Mouse (Mus musculus) liver, embryonic 13.5 days (tissue): ENCODE measurements at regions not wholly inside any gene's neighbourhood (a gene's known extent, or its start where the extent isn't known, plus 50 kb on each side); places are given as distances from the start of the nearest gene placed in this dataset.
A peak's percentile ranks its signal among the peaks of the same experiment; 100 is the strongest.
"Not testable (repeated sequence)": the region's sequence is repeated elsewhere in the genome, so short reads cannot be mapped to it uniquely, and the experiment has no call there.

Source experiments
- ATAC-seq: fragments of 200-750 bp; cut with Nextera tagmentation; 2 replicates; pipeline ENCODE4 v1.8.0; 2017; ENCODE audit warnings: low read depth, mild to moderate bottlenecking, moderate number of reproducible peaks, moderate library complexity
- DNase-seq: peaks from one replicate; pipeline ENCODE4 v3.0.0; 2022
- H3K27ac ChIP-seq: fragments of 300-500 bp; sonication (generic); 2 replicates; pipeline ENCODE4 v1.5.1; 2015; ENCODE audit warnings: moderate library complexity, mild to moderate bottlenecking, inconsistent platforms
- H3K27me3 ChIP-seq: fragments of 300-500 bp; sonication (generic); 2 replicates; pipeline ENCODE4 v1.6.1; 2015; ENCODE audit warnings: mild to moderate bottlenecking, inconsistent platforms
- H3K36me3 ChIP-seq: fragments of 300-500 bp; sonication (generic); 2 replicates; pipeline ENCODE4 v1.6.1; 2015; ENCODE audit warnings: mild to moderate bottlenecking, inconsistent platforms
- H3K4me1 ChIP-seq: fragments of 300-500 bp; sonication (generic); replicated peaks from 2 replicates; pipeline ENCODE4 v1.6.1; 2015; ENCODE audit warnings: inconsistent platforms
- H3K4me2 ChIP-seq: fragments of 300-500 bp; sonication (generic); 2 replicates; pipeline ENCODE4 v1.6.1; 2015; ENCODE audit warnings: inconsistent platforms, mild to moderate bottlenecking, moderate library complexity
- H3K4me3 ChIP-seq: fragments of 300-500 bp; sonication (generic); replicated peaks from 2 replicates; pipeline ENCODE4 v1.5.1; 2015; ENCODE audit warnings: mild to moderate bottlenecking, inconsistent platforms
- H3K9ac ChIP-seq: fragments of 300-500 bp; sonication (generic); 2 replicates; pipeline ENCODE4 v1.6.1; 2015; ENCODE audit warnings: mild to moderate bottlenecking, inconsistent platforms
- H3K9me3 ChIP-seq: fragments of 300-500 bp; sonication (generic); replicated peaks from 2 replicates; pipeline ENCODE4 v1.6.1; 2016; ENCODE audit warnings: inconsistent platforms
- WGBS: fragments of 180-500 bp; shearing (Covaris S2); methylation state at CpG from one replicate; pipeline ENCODE4 v1.1.7; 2015; ENCODE audit not compliant: insufficient replicate concordance; 5-methylcytosine and 5-hydroxymethylcytosine counted together

DNA sequence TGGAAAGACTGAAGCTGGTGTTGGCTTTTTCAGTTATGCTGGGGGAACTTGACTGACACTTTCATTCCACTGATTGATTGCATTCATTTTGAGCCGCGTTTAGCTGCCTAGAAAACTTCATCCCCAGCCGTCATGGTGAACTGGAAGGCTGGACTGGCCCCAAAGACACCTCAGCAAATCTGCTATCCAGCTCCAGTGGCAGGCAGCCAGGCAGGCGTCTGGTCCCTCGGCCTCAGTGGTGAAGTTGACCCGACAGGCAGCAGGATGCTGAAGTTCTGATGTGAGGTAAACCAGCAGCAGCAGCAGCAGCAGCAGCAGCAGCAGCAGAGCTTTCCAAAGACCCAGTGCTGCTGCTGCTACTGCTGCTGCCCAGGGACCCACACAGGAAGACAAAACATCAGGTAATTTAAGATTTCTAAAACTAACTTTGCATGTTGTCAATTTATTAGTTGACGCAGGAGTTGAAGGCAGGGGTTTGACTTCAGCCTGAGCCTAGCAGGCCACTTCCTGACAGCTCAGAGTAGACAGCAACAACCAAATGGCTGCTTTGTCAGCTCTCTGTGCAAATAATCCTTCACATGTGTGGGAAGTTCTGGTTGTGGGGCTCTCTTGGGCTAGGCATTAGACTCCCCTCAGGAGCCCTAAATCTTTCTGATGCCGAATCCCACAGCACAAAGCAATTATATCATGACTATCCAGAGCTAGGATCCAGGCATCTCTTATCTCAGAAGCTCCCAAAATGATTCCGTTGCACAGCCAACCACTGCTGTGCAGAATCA is 200.4 kb upstream of the Nhs start:
- no peaks in the 10 kb centered on the region for H3K4me1 ChIP-seq
- H3K36me3 ChIP-seq: no peaks in the 10 kb centered on the region
- no peak overlapping the region for H3K4me2 ChIP-seq
- H3K27me3 ChIP-seq: 0 out of 2 replicates have a peak, but pooled peaks cover 7% of the 10 kb centered on the region
- ATAC-seq (no peak), DNase-seq (no peak)
- H3K4me3 ChIP-seq: no peak overlapping the region
- no peak overlapping the region for H3K9ac ChIP-seq
- 49% methylated on average over 9 of the region's 9 CpGs for WGBS
- no peaks in the 10 kb centered on the region for H3K9me3 ChIP-seq
- H3K27ac ChIP-seq: no peak overlapping the region

DNA sequence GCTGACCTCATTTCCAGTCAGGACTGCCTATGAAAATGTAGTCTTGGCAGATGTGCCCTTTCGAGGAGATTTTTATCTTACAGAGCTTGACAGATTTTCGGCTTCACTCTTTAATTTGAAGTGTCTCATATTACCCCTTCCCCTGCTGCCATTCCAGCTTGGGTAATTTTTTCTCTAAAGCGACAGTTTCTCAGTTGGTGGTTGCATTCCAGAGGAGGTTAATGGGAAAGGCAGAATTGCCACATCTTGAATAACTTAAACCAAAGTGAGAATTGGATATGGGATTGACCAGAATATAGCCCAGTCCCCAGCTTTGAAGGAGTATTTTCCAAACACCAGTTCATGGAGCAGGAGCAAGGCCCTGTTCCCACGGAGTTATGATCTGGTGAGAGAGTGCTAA is 188.8 kb upstream of the Nhs start:
- no peak for DNase-seq
- Histone ChIP-seq H3K4me2 (no peak overlapping the region), H3K4me3 (no peak overlapping the region), H3K27ac (no peak overlapping the region), H3K36me3 (no peaks in the 10 kb centered on the region), H3K9me3 (no peaks in the 10 kb centered on the region), H3K9ac (no peak overlapping the region), H3K27me3 (peaks cover 18% of the 10 kb centered on the region; the same call in 1 of the 2 replicates), H3K4me1 (no peaks in the 10 kb centered on the region)
- no peak for ATAC-seq
- 44% methylated on average over 4 of the region's 4 CpGs for WGBS

DNA sequence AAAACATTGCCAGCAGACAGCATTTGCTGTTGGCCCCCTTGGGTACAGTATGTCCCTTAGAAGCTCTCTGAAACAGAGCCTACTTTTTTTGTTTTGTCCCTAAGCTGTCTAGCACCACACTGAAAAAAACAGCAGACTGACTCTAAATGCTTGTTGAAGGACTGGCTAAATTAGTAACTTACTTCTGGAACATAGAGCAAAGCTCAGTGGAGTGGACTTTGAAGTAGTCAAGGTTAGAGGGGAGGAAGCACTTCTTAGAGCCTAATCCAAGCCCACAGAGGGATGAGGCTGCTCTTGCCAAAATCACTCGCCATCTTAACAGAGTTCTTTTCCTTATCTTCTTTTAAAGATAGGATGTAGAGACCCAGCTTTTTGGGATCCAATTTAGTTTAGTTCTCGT is 188.4 kb upstream of the Nhs start:
- Histone ChIP-seq H3K36me3 (no peaks in the 10 kb centered on the region), H3K27me3 (peaks cover 18% of the 10 kb centered on the region; the same call in 1 of the 2 replicates), H3K4me1 (no peaks in the 10 kb centered on the region), H3K4me2 (no peak overlapping the region), H3K27ac (no peak overlapping the region), H3K4me3 (no peak overlapping the region), H3K9me3 (no peaks in the 10 kb centered on the region), H3K9ac (no peak overlapping the region)
- DNase-seq: no peak
- no peak for ATAC-seq
- WGBS: 29% methylated on average over 2 of the region's 2 CpGs

DNA sequence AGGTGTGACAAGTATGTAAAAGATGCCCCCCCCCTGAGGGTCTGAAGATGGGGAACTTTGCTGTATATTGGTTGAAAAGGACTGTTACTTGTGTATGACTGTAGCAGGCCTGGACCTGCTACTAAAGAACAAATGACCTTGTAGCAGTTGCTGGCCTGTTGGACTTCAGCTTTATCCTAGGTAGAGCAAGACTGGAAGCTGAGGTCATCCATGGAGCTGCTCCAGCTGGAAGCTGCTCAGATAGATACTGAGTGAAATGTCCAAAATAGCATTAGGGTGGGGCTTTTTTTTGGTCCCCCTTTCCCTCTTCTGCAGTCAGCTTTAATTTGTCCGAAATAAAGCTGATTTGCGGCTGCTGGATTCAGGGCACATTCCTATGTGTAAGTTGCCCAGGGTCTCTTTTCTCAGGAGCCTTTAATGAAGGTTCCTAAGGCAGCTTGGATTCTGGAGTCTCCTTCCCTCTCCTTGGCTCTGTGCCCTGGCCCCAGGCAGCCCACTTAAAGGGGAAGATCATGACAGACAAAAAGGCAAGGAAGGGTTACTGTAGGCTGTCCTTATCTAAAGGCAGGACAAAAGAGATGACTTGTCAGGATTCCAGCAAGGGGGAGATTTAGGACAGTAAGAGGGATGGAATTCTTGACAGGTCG is 186.1 kb upstream of the Nhs start:
- H3K9me3 ChIP-seq: no peaks in the 10 kb centered on the region
- no peak overlapping the region for H3K27ac ChIP-seq
- ATAC-seq (no peak), DNase-seq (no peak)
- 63% methylated on average over 3 of the region's 3 CpGs for whole genome bisulfite sequencing
- H3K4me3 ChIP-seq: no peak overlapping the region
- H3K27me3 ChIP-seq: peaks cover 18% of the 10 kb centered on the region; the same call in 1 of the 2 replicates
- H3K4me2 ChIP-seq: no peak overlapping the region
- no peaks in the 10 kb centered on the region for H3K36me3 ChIP-seq
- no peaks in the 10 kb centered on the region for H3K4me1 ChIP-seq
- no peak overlapping the region for H3K9ac ChIP-seq

DNA sequence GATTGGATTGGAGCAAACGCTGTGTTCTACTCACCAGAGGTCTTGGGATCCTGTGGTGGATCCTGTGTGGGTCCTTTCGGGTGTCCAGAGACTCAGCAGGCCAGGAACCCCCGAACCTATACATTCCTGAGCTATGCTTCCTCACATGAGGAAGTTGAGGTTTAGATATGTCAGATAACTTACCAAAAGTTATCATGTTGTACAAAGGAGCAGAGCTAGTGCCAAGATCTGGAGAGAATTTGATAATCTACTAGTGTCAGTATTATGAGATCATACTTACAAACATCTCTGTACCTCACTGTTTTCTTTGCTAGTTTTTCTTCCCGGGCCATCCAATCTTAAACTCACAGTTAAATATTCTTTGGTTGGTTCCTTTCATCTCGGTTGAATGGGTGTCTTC is 172.6 kb upstream of the Nhs start:
- Histone ChIP-seq H3K9ac (no peak overlapping the region), H3K4me3 (no peak overlapping the region), H3K4me2 (no peak overlapping the region), H3K4me1 (no peaks in the 10 kb centered on the region), H3K36me3 (no peaks in the 10 kb centered on the region), H3K9me3 (no peaks in the 10 kb centered on the region), H3K27me3 (no peaks in the 10 kb centered on the region), H3K27ac (no peak overlapping the region)
- 53% methylated on average over 5 of the region's 5 CpGs for WGBS
- ATAC-seq (no peak), DNase-seq (no peak)

DNA sequence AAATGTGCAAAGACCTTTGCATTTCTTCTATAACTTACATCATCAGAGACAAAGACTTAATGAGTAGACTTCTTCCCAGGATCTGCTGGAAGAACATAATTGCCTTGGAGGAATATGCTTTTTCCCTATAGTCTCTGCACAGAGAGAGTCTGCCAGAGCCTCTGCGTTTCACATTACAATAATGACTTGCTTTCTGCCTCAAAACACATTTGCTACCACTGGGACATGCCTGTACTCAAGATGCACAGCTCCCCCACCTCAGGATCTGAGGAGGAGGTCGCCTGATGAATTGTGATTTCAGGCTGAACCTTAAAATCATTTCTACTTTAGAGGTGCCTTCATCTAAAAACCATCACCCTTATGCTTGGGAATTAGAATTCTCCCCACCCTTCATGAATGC is 148.1 kb upstream of the Nhs start:
- Histone ChIP-seq H3K9ac (no peak overlapping the region), H3K4me2 (no peak overlapping the region), H3K27ac (no peak overlapping the region), H3K4me3 (no peak overlapping the region), H3K9me3 (no peaks in the 10 kb centered on the region), H3K4me1 (no peaks in the 10 kb centered on the region), H3K36me3 (no peaks in the 10 kb centered on the region), H3K27me3 (no peaks in the 10 kb centered on the region)
- ATAC-seq: no peak
- DNase-seq: no peak
- WGBS: 48% methylated on average over 2 of the region's 2 CpGs

DNA sequence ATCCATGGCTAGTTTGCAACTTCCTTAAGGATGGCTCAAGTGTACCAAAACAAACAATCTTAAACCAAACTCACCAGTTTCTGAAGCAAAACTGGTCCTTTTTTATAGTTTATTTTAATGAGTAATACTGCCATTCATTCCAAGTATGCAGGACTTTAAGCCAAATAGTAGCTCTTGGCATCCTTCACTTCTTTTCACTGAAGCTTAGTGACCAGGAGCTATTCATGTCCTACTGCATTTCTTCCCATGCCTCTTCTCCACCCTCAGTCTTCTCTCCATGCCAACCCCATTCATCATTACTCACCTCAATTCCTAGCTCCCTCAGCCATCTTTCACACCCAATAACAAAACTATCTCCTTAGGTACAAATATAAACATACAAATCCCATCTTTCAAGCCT is 144.6 kb upstream of the Nhs start:
- ATAC-seq (no peak), DNase-seq (no peak)
- H3K4me2 ChIP-seq: no peak overlapping the region
- H3K27ac ChIP-seq: no peak overlapping the region
- no peak overlapping the region for H3K4me3 ChIP-seq
- H3K9me3 ChIP-seq: no peaks in the 10 kb centered on the region
- no peaks in the 10 kb centered on the region for H3K27me3 ChIP-seq
- H3K9ac ChIP-seq: no peak overlapping the region
- H3K4me1 ChIP-seq: no peaks in the 10 kb centered on the region
- H3K36me3 ChIP-seq: no peaks in the 10 kb centered on the region

DNA sequence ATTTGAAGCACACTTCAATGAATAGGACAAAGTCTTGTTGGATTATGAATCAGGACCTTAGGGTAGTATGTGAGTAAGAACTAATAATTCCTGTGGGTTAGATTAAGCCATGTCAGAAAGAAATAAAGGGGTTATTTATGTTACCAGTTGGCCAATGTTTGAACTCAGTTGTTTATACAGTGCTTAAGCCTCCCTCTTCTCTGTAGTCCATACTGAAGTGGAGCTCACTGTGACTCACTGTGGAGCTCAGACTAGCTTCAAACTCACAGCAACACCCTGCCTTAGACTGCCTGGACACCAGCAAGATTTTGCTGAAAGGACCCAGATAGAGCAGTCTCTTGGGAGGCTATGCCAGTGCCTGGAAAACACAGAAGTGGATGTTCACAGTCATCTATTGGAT is 143.3 kb upstream of the Nhs start:
- no peaks in the 10 kb centered on the region for H3K9me3 ChIP-seq
- H3K4me3 ChIP-seq: no peak overlapping the region
- DNase-seq (no peak), ATAC-seq (no peak)
- H3K4me2 ChIP-seq: no peak overlapping the region
- no peaks in the 10 kb centered on the region for H3K4me1 ChIP-seq
- no peaks in the 10 kb centered on the region for H3K36me3 ChIP-seq
- no peaks in the 10 kb centered on the region for H3K27me3 ChIP-seq
- no peak overlapping the region for H3K27ac ChIP-seq
- H3K9ac ChIP-seq: no peak overlapping the region

DNA sequence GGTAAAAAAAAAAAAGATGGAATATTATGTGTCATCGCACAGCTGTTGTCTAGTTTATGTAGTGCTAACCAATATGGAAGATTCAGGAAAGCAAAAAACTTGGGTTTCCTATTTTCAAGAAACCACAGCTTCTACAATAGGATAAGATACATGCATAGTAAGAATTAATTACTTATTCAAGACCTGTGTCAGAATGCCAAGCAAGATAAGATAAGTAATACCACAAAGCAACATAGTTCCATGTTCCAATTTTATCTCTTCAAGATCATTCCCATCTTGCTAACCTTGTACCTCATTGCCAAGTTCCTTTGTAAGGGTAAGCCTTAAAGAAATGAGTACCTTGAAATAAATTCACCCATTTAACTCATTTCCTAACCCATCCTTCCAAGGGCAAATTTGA is 131.7 kb upstream of the Nhs start:
- Histone ChIP-seq H3K27ac (no peak overlapping the region), H3K36me3 (no peaks in the 10 kb centered on the region), H3K27me3 (no peaks in the 10 kb centered on the region), H3K4me3 (no peak overlapping the region), H3K4me1 (peaks cover 4% of the 10 kb centered on the region; the same call in 1 of the 2 replicates), H3K4me2 (no peak overlapping the region), H3K9me3 (no peaks in the 10 kb centered on the region), H3K9ac (no peak overlapping the region)
- DNase-seq: no peak
- ATAC-seq: no peak
- 82% methylated on average over 1 of the region's 1 CpGs for WGBS

DNA sequence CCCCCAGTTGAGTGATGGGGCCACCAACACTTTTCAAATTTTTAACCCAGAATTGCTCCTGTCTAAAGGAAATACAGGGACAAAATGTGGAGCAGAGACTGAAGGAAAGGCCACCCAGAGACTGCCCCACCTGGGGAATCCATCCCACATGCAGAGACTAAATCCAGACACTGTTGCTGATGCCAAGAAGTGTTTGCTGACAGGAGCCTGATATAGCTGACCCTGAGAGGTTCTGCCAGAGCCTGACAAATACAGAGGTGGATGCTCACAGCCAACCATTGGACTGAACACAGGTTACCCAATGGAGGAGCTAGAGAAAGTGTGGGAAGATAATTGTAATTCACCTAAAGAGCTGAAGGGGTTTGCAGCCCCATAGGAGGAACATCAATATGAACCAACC is 126.6 kb upstream of the Nhs start:
- H3K9ac ChIP-seq, DNase-seq, H3K4me2 ChIP-seq, H3K9me3 ChIP-seq, ATAC-seq, H3K27me3 ChIP-seq, H3K36me3 ChIP-seq, H3K4me3 ChIP-seq: not testable (repeated sequence)
- Histone ChIP-seq H3K4me1 (peaks cover 36% of the 10 kb centered on the region), H3K27ac (peak overlapping the region; percentile 96; the same call in 1 of the 2 replicates)

DNA sequence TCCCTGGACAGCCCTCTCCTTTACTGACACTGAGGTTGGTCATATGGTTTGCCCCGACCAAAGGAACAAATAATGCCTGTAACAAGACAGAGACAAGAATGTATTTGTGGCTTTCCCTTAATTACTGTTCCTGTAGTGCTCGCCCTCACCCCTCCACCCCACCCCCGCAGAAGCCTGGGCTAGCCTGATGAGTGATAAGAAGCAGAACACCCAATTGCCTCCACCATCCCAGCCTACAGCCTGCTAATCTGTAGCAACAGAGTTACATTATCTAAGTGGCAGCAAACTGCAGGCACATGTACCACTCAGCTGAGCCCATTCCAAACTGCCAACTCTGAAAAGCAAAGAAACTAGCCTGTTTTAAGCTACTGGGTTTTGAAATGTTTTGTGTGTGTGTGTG is 124.7 kb upstream of the Nhs start:
- peak overlapping the region; percentile 96 for H3K27ac ChIP-seq
- peak overlapping the region; percentile 49 for H3K4me2 ChIP-seq
- H3K9me3 ChIP-seq: no peaks in the 10 kb centered on the region
- ATAC-seq (peak; percentile 99), DNase-seq (peak; percentile 72)
- 16% methylated on average over 3 of the region's 3 CpGs for WGBS
- no peak overlapping the region for H3K4me3 ChIP-seq
- no peaks in the 10 kb centered on the region for H3K36me3 ChIP-seq
- H3K4me1 ChIP-seq: peaks cover 36% of the 10 kb centered on the region
- H3K27me3 ChIP-seq: no peaks in the 10 kb centered on the region
- H3K9ac ChIP-seq: peak overlapping the region; percentile 56; the same call in 1 of the 2 replicates

DNA sequence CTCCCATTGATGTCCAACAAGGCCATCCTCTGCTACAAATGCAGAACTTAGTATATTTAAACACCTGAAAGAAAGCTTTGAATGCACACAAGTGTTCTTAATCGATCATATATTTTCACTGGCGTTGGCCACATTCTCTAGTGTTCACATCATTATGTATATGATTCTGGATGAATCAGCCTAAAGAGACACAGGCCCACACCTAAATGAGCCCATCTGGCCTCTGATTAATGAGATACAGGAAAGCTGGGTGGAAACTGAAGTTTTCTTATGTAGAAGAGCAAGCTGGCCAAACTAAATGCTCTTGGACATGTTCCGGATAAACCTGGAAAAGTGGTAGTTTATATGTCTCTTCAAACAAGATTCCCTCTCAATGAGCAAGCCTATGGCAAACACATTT is 123.2 kb upstream of the Nhs start:
- Histone ChIP-seq H3K4me1 (peaks cover 36% of the 10 kb centered on the region), H3K27ac (peak overlapping the region; percentile 96), H3K27me3 (no peaks in the 10 kb centered on the region), H3K36me3 (no peaks in the 10 kb centered on the region), H3K9ac (no peak overlapping the region), H3K9me3 (no peaks in the 10 kb centered on the region), H3K4me2 (no peak overlapping the region), H3K4me3 (no peak overlapping the region)
- DNase-seq: no peak
- peak; percentile 47; the same call in 1 of the 2 replicates for ATAC-seq
- WGBS: 81% methylated on average over 3 of the region's 3 CpGs
